Mouse (Mus musculus) skeletal muscle tissue, adult 2 months (tissue): ENCODE measurements at regions not wholly inside any gene's neighbourhood (a gene's known extent, or its start where the extent isn't known, plus 50 kb on each side); places are given as distances from the start of the nearest gene placed in this dataset.
A peak's percentile ranks its signal among the peaks of the same experiment; 100 is the strongest.

Experiments
- DNase-seq: peaks from one replicate; pipeline ENCODE4 v3.0.0-alpha.2; 2012; ENCODE audit warnings: low read depth, low spot score

- no peak for DNase-seq
These were observed 68.8 kb upstream of the Col8a1 start for GRCm38 (mm10) chr16:57823329-57823728.

GRCm38 (mm10) chr16:57845416-57845815 lies 90.9 kb upstream of the Col8a1 start:
- no peak for DNase-seq

GRCm38 (mm10) chr16:57846386-57846785 lies 91.8 kb upstream of the Col8a1 start:
- no peak for DNase-seq

GRCm38 (mm10) chr16:57851854-57852253 lies 97.3 kb upstream of the Col8a1 start:
- no peak for DNase-seq

GRCm38 (mm10) chr16:57852838-57853460 lies 98.4 kb upstream of the Col8a1 start:
- DNase-seq: no peak

GRCm38 (mm10) chr16:57853751-57854150 lies 99.2 kb upstream of the Col8a1 start:
- DNase-seq: no peak

GRCm38 (mm10) chr16:57857071-57857470 lies 102.5 kb upstream of the Col8a1 start:
- DNase-seq: no peak

GRCm38 (mm10) chr16:57858151-57858764 lies 103.7 kb upstream of the Col8a1 start:
- no peak for DNase-seq

- no peak for DNase-seq
These were observed 104.2 kb upstream of the Col8a1 start for GRCm38 (mm10) chr16:57858765-57859201.

GRCm38 (mm10) chr16:57863206-57863860 lies 108.8 kb upstream of the Col8a1 start:
- peak; percentile 25 for DNase-seq

GRCm38 (mm10) chr16:57876857-57877256 lies 122.3 kb upstream of the Col8a1 start:
- no peak for DNase-seq

- DNase-seq: no peak
These were observed 127.1 kb upstream of the Col8a1 start for GRCm38 (mm10) chr16:57881575-57882094.

- no peak for DNase-seq
These were observed 133.6 kb upstream of the Col8a1 start for GRCm38 (mm10) chr16:57888138-57888537.

- no peak for DNase-seq
These were observed 134.0 kb upstream of the Col8a1 start for GRCm38 (mm10) chr16:57888553-57888952.

- no peak for DNase-seq
These were observed 135.6 kb upstream of the Col8a1 start for GRCm38 (mm10) chr16:57890135-57890534.

GRCm38 (mm10) chr16:57893111-57893510 lies 138.6 kb upstream of the Col8a1 start:
- DNase-seq: peak; percentile 32

- DNase-seq: no peak
These were observed 139.3 kb upstream of the Col8a1 start for GRCm38 (mm10) chr16:57893698-57894352.

- no peak for DNase-seq
These were observed 146.5 kb upstream of the Col8a1 start for GRCm38 (mm10) chr16:57901006-57901405.

GRCm38 (mm10) chr16:57902498-57902897 lies 148.0 kb upstream of the Col8a1 start:
- no peak for DNase-seq

GRCm38 (mm10) chr16:57912001-57912400 lies 157.5 kb upstream of the Col8a1 start:
- no peak for DNase-seq

GRCm38 (mm10) chr16:57914506-57914905 lies 160.0 kb upstream of the Col8a1 start:
- DNase-seq: no peak

- DNase-seq: no peak
These were observed 160.9 kb upstream of the Col8a1 start for GRCm38 (mm10) chr16:57915451-57915850.
